Mouse (Mus musculus) cerebellum, postnatal 10 days (tissue): Measurements from ENCODE around the gene Prr5l.

Source experiments
- DNase-seq, 2 experiments: peaks; one replicate each; pipeline ENCODE4 v3.0.0; 2021; ENCODE audit warnings: mixed read lengths in 2 of 2

Gene Prr5l

DNA sequence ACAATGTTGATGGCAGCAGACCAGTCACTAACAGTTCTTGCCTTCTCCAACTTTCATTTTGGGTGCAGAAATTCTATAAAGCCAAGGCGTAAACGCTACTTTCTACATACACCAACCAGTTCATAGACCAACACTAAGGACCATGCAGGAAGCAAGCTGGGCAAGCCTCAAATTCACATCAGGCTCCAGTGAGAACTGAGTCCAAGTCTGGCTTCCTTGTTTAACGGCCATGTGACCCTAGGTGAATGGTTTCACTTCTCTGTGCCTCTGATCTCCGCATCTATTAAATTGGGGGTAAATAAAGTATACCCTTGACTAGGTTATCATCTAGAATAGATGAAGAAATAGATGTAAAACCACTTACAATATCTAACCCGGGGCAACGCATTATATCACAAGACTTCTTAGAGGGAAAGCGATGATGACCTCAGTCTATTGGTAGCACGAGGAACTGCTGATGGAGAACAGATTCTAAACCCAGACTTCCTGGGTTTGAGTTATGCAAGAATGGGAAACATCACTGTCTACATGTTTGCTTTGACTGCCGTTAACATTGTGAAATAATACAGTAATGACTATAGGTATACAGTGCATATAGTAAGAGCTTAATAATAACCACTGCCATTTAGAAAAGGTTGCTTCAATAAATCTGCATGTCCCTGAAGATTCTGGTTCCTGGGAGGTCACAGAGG, 1.2 kb downstream of the Prr5l start:
- no peak for DNase-seq

DNA sequence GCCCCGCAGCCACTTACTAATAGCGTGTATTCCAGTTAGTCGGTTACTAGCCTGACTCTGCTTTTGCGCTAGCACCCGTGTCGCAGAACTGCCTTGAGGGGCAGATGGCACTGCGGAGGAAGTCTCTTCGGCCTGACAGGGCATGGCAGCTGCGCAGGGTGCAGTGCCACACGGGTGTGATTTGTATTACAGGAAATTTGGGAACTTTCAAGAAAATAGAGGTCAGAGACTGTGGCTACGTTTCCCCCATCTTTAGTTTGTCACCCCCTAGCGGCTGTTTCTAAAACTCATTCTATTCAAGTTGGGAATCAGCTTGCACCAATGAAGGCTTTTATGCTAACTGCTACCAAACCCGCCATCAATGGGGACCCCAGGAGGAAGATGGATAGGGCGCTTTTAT, 11.6 kb downstream of the Prr5l start:
- peak; percentile 72 to 85 for DNase-seq

DNA sequence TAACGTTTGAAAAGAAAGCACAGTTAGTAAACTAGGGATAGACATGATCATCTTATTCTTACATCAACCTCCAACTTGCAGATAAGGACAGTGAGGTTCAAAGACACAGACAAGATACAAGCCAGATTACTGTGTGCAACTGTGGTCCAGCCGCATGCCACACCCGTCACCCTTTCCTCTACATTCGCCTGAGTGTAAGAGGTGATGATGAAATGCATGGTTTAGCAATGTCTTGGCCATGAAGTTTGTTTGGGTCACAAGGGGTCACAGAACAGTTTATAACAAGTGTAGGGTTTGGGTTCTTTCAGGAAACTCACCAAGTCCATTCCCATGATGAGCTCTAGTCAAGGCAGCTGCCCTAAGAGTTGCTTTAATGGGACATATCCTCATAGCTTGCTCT, 14.1 kb downstream of the Prr5l start:
- no peak for DNase-seq

DNA sequence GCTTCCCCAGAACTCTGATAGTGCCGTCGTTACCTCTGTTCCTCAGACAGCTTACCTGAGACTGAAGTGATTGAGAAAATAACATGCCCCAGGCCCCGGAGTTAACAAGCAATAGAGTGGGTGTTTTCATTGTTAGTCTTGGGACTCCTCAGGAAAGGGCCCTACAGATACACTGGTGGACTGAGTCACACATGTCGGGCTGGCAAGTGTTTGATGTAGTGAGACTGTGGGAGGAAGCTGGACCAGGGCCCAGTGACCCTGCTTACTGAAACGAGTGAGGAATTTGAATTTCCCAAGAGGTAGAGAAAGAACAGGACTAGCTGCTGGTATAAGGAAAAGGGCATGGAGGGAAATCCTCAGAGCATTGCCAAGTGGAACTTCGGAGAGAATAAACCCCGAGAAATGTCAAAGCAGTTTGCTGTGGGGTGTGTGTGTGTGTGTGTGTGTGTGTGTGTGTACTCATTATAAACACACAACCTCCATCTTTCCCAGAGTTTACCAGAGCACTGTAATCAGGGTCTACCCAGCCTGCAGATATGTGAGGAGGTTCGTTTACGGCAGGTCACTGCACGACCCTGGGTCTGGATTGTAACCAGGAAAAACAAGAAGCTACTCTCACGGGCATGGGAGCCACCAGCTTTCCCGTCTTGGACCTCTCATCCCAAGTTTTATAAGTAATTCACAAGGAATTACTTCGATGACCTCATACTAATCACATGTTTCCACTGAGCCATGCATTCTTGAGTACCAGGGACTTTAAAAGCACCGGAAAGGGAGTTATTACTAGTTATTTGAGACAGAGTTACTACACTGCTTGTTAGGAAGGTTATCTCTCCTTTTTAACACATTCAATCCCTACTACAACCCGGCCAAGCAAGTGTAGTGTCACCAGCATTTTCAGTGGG, 20.4 kb downstream of the Prr5l start:
- peak; percentile 51 to 59 for DNase-seq

DNA sequence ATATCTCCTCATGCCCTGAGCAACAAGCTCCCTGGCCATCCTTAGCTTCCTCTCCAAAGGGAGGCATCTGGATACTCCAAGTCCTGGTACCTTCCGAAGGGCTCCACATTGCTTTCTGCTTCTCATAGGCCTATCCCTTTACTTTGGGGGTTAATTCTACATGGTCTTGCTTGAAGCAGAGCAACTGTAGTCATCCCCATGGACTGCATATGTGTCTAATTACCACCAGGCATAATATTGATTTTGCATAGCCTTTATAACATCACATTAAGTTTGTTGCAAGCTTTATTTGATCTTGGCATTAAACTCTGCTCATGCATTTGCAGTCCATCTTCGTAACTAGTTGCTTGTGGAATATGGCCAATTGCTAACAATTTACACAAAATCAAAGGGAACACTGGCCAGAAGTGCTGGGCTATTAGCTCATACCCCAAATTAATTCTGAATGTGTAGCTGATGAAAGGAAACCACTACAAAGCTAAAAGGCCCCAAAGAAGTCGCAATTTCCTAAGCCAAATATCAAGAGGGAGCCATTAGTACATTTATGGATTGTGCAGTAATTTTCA, 21.8 kb downstream of the Prr5l start:
- no peak for DNase-seq

DNA sequence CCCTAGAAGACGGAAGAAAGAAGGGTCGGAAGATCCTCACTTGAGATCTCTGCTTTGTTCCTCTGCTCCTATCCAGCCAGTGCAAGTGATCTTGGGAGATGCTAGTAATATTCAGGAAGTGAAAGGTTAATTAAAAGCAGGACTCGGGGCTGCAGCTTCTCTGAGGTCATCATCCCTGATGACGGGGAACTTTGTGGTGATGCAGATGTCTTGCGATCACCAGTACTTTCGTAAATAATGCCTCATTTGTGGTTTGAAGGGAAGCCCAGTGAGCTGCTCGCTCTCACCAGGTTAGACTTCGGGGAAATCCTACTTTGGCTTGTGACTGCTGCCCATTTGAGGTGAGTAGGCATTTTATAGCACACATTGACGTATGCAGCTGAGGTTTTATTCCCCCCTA, 26.7 kb downstream of the Prr5l start:
- no peak for DNase-seq

DNA sequence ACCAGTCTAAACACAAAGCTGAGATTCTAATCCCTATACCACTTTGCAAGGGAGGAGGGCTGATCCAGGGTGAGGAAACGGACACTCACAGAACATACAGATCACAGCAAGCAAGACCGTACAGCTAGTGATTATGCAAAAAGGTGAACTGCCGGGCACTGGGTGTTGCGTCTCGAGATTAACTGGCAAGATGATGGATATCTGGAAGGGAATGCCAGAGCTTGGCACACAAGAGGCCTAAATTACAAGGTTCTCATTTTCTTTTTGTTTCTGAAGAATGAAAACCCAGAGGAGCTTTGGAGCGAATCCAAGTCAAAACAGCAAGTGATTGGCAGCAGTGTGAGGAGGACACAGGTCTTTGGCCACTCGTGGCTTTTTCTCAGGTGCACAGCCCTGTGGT, 28.0 kb downstream of the Prr5l start:
- DNase-seq, result peak; percentile 16 to 26

DNA sequence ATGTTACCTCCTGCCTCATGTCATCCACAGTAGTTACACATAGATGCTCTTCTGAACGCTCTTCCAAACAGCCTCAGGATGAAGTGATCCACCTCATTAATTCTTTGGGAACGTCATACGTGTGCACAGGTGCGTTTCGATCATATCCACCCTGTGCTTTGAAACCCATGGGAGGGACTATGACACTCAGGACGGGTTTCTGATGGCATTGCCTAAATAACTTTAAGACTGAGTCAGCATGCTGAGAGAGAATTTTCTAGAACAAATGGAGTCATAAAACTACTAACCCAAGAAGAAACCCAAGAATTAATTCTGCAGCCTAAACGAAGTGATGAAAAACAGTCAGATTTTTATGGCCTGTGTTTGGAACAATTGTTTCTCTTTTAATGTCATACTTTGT, 40.1 kb downstream of the Prr5l start:
- no peak for DNase-seq

DNA sequence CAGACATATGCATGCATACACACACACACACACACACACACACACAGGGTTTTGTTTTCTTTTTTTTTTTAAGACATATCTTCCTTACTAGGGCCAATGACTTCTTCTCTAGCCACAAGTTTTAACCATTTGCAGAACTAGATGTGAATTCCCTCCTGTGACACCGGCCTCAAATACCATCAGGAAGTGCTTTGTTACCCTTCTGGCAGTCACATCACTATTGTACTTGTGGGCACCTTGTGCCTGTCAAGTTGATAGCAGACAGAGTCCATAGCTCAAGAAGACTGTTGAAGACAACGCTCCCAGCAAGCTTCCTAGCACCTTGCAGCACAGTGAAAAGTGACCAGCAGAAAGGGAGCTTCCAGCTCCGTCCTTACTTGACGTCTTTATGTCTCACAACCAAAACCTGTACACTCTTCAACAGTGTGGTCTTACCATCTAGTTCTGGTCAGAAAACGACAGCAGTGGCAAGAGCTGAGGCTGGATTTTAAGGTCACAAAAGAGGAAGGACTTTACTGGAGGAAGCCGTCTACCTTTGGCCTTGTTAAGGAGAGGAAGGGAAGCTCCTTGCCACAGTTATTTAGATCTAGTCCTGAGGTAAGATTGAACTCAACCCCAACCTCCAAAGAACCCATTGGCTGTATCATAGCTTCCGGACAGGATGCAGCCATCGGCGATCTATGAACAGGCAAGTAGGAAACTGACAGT, 47.9 kb downstream of the Prr5l start:
- no peak for DNase-seq

DNA sequence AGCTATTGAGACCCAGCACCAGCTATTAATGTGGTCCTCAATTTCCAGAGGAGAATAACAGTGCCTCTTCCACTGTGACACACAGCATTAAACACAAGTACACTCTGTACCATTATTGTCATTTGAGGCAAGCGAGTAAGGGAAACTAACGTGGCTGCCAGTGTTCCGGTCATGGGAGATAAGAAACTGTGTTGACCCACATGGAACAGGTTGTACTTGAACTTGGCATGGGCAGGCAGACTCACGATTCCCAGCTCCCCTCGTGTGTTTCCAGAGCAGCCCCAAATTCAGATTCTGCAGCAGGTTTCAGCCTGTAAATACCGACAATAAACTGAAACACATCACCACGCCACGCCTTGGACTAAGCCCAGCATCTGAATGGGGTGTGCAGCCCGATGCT, 50.5 kb downstream of the Prr5l start:
- no peak for DNase-seq

DNA sequence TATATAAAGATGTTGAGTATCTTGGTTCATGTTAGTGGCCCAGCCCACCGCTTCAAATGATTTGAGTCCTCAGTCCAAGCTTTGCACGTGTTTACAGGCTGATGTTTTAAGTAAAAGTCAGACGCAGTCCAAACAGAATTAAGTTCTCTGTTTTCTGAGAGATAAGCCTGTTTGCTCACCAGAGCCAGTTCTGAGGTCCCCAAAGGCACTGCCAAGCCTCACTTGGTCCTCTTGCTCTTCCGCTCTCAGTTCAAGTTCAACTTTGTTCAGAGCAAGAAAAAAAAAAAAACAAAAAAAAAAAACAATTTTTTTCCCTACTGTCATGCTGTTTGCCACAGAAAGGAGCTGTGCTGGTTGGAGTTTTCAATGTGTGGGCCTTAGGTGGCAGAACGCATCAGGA, 51.0 kb downstream of the Prr5l start:
- no peak for DNase-seq

DNA sequence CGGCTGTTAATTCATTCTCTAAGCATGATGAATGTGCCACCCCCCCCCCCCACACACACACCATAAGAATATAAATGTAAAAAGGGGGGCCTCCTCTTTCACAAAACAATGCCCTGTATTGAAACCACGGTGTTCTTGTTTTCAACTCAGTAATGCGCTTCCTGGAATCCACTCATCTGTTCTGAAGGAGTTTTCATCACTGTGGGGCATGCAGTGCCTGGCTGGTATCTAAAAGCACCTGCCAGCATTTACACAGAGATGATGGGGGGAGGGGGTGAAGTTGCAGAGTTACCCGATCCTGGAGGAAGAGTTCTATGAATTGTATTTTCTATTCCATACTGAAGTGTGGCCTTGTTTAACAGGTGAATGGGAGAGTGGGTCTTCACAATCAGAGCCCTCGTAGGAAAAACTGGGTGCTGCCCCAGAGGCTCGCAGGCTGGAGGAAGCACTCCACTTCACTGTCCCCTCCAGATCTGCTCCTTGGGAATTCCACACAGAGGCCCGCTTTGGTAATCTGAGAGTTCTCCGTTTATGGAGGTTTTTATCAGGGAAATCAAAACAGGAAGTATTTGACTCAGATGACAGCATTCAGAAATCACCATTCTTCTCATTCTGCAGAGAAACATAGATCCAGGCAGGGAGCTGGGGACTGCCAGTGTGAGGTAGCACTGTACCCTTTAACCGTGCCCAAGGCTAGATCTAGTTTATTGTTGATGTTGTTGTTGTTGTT, 52.5 kb downstream of the Prr5l start:
- no peak for DNase-seq

DNA sequence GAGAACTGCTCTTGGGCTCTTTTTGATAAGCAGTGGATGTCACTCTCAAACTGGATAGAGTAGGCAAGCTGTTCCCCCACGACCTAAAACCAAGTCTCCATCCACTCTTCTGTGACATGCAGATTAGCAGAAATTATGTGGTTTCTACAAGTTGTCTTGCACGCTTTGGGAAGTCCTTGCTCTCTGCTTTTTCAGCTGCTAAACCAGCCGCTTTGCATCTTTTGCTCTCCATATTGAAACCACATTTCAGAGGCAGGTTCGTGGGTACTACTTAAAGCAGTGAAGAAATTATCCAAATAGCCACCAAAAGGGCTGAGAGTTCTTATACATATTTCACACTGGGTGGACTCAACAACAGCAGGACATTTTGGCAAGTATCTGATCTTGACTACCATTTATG, 53.8 kb downstream of the Prr5l start:
- DNase-seq, result no peak

DNA sequence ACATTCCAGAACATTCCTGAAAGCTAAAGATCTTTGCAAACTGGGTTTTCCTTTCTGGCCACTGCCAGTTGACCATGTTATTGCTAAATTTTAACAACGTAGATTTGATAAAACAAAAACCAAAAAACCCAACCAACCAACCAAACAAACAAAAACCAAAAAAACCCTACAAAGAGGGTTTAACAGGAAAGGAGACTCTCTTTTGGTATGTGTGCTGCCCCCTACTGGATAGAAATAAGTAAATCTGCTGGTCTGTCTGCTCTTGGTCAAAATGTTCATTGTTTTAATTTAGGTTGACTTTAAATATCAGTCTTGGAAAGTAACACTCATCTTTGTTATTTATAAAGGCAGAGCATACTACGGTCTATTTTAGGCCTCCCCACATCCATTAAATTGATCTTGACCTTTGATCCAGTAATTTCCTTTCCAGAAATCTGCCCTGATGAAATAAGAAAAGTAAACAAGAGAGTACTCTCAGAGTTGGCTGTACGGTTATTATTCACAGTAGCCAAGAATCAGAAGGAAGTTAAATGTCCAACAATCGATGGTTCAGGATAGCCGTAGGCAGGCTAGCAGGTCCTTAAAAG, 54.7 kb downstream of the Prr5l start:
- DNase-seq, result peak in 1 of 2 experiments; percentile 69

DNA sequence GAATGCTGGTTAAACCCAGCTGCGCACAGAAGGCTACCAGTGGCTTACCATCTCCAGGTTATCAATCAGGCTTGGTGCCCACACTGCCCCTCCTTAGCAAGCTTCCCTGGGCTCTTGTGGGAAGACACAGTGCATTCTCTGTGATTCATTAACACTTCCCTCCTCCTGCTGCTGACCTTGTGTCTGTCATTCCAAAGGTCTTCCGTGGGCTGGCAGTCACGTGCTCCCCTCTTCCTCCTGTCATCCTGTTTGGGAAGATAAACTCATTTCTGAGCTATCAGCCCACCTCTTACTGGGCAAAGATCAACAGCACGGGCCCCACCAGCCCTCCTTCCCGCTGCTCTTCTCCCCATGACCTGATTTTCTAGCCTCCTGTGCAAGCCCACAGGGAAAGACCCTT, 55.2 kb downstream of the Prr5l start:
- no peak for DNase-seq

DNA sequence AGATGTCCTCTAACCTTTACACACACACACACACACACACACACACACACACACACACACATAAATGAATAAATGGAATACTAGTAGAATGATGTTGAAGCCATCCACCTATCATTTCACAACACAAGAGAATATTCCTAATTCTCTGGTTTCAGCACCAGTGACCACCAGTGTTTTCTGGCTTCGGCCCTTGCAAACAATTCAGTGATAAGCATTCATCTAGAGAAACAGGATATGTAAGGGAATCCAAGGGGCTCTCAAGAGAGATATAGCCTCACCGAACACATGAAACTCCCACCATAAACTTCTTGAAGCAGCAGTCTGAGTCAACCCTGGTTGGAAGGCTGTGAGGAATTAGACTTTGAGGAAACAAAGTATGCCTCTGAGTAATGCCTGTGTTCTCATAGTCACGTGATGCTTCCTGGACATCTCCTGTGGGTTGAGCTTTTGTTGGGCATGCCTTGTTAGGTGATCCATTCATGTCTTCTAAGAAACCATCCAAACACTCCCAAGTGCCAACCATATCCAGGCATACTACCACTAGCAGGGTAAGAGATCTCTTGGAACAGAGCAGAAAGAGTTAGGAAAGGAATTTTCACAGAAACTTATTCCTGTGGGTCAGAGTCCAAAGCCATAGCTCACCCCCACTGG, 55.8 kb downstream of the Prr5l start:
- DNase-seq, result no peak

DNA sequence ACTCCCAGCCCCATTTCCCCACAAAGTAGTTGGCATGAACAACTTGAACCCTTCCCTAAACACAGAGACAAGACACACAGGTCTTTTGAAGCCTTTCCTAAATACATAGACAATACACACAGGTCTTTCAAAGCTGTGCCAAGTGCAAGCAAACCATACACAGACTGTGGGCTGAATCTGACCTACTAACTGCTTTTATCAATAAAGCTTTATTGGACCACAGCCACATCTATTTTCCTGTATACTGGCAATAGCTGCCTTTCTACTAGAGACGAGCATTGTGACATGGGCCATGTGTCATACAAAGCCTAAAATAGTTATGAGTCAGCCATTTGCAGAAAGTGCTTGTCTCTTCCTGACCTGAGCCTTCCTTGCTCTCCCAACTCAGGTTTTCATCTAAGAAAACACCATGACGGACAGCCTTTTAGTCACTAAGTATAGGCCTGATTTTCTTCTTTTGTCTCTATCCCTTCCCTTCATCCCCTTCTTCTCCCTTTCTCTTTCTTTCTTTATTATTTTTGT, 56.6 kb downstream of the Prr5l start:
- no peak for DNase-seq

DNA sequence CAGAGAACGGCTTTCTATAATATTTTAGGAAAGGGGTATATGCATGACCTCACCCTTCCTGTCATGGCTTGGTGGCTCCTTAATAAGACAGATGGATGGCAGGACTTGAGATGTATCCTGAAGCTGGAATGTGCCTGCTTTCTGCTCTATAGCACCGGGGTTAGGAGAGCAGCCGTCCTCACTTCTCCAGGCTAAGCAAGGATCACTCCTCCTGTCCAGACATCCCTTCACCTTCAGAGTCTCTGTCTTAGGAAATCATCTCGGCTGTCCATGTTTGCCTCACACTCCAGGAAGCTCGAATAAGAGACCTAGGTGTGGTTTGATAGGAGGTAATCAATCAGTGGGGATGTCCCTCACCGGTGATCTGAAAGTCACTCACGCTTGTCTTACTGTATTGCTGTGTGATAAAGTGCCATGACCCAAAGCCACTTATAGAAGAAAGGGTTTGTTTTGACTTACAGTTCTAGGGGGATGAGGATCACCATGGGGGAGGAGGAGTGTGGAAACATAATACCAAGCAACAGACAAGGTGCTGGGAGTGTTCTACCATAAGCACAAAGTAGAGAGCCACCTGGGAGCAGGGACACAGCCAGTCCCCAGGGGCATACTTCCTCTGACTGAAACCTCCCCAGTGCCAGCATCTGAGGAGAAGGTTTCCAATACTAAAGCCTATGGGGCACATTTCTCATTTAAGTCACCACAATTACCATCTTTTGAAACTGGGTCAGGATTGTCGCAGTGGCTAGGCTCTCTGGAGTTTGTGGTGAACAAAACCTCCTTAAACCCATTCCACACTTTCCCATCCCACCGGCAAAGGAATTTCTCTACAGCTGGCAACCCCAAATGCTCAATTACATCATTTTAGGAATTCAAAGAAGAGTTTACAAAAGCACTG, 57.4 kb downstream of the Prr5l start:
- no peak for DNase-seq

DNA sequence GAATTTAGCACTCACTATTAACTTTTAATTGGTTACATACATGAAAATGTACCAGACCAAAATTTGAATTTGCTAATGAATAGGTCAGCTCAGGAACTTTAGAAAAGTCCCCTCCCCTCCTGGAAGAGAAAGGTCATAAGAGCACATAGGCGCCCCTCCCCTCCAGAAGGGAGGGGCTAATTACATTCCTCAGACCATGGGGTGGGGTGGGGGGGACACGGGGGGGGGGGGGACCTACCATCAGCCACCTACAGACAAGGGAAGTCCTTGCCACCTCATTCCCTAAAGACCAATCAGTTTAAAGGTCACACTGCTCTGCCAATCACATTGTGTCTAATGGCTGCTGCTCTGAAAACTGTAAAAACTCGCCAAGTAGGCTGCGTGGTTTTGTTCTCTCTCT, 59.0 kb downstream of the Prr5l start:
- no peak for DNase-seq

DNA sequence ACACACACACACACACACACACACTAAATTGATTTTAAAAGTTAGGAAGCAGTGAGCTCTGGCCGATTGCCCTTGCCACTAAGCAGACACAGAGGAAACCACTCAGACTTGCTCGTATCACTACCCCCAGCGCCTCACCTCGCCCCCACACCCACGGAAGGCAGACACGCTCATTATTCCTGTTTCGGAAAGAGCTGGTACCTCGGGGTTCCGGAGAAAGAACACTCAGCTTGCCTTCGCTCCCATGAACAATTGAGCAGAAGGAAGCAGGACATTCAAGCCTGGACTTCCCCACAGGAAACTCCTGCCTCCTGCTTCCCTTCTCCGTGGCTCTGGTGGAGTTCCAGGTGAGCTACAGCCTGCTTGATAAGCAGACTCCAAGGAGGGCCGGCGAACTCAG, 60.0 kb downstream of the Prr5l start:
- no peak for DNase-seq
